Mouse (Mus musculus): ENCODE data around the gene Rtl6. TPM values are rescaled to one million over a fixed set of nuclear protein-coding genes. Genes with fewer than 3 reads are reported as not detected.
A peak's percentile ranks its signal among the peaks of the same experiment; 100 is the strongest.

The Rtl6 gene
- total RNA-seq (2021), result 10 to 100 TPM; 52.7 to 53.7 TPM
- long read RNA-seq, experiment 1, full-length matches to known transcripts, result 198 of 198 reads
- long read RNA-seq, experiment 1, partial matches to known transcripts, result 0 of 198 reads
- long read RNA-seq, experiment 1, other reads (novel, unspliced or antisense), result 0 of 198 reads
- long read RNA-seq, experiment 2, full-length matches to known transcripts, result 126 of 126 reads
- long read RNA-seq, experiment 2, partial matches to known transcripts, result 0 of 126 reads
- long read RNA-seq, experiment 2, other reads (novel, unspliced or antisense), result 0 of 126 reads

- Histone ChIP-seq H3K27ac (peak within 1 kb of the TSS; percentile 92), H3K4me3 (peak within 1 kb of the TSS; percentile 60)
- DNase-seq (ENCODE audit: extremely low spot score in 1 of 2, low spot score in 2 of 2), result peak; percentile 87 to 88
- intact Hi-C loops (cut with DNase I), result no loop called here
- no peak for TF ChIP-seq CTCF (IDR thresholded peaks at IDR 0.05)
Measured at GRCm38 (mm10) chr15:84557189-84557921, at the start of gene Rtl6. Rtl6 (minus strand) TSS chr15:84557823.

GRCm38 (mm10) chr15:84603267-84603963, 45.8 kb upstream of the Rtl6 start:
- H3K27ac ChIP-seq, result no peak overlapping the region
- intact Hi-C loops (cut with DNase I), result no loop called here
- DNase-seq (ENCODE audit: extremely low spot score in 1 of 2, low spot score in 2 of 2), result no peak
- TF ChIP-seq CTCF (IDR thresholded peaks at IDR 0.05), result no peak
- H3K4me3 ChIP-seq, result no peak overlapping the region

- intact Hi-C loops (cut with DNase I), result no loop called here
- no peak for DNase-seq (ENCODE audit: extremely low spot score in 1 of 2, low spot score in 2 of 2)
- no peak overlapping the region for H3K27ac ChIP-seq
- no peak overlapping the region for H3K4me3 ChIP-seq
- peak; percentile 11 for TF ChIP-seq CTCF (IDR thresholded peaks at IDR 0.05)
Measured at GRCm38 (mm10) chr15:84600977-84601595, 43.5 kb upstream of the Rtl6 start.

- TF ChIP-seq CTCF (IDR thresholded peaks at IDR 0.05), result no peak
- no peak overlapping the region for H3K4me3 ChIP-seq
Measured at GRCm38 (mm10) chr15:84598911-84599310, 41.3 kb upstream of the Rtl6 start.

GRCm38 (mm10) chr15:84597816-84598215, 40.2 kb upstream of the Rtl6 start:
- intact Hi-C loops (cut with DNase I), result loop anchor here (5.0 kb wide), 3 partner anchors 61 to 336 kb away; partner anchors contain the start of gene Shisal1
- no peak for TF ChIP-seq CTCF (IDR thresholded peaks at IDR 0.05)
- H3K4me3 ChIP-seq, result no peak overlapping the region
- no peak overlapping the region for H3K27ac ChIP-seq
- DNase-seq (ENCODE audit: extremely low spot score in 1 of 2, low spot score in 2 of 2), result no peak

More at GRCm38 (mm10) chr15:84598911-84599310, 41.3 kb upstream of the Rtl6 start:
- no peak overlapping the region for H3K27ac ChIP-seq
- intact Hi-C loops (cut with DNase I), result loop anchor here (5.0 kb wide), 3 partner anchors 62 to 337 kb away; partner anchors contain the start of gene Shisal1
- DNase-seq (ENCODE audit: extremely low spot score in 1 of 2, low spot score in 2 of 2), result no peak

- intact Hi-C loops (cut with DNase I), result loop anchor here (5.0 kb wide), 3 partner anchors 60 to 335 kb away; partner anchors contain the start of gene Shisal1
- Histone ChIP-seq H3K4me3 (no peak overlapping the region), H3K27ac (no peak overlapping the region)
- no peak for DNase-seq (ENCODE audit: extremely low spot score in 1 of 2, low spot score in 2 of 2)
- peak; percentile 56 for TF ChIP-seq CTCF (IDR thresholded peaks at IDR 0.05)
Measured at GRCm38 (mm10) chr15:84597021-84597420, 39.4 kb upstream of the Rtl6 start.

- Histone ChIP-seq H3K4me3 (no peak overlapping the region), H3K27ac (no peak overlapping the region)
- no peak for TF ChIP-seq CTCF (IDR thresholded peaks at IDR 0.05)
- intact Hi-C loops (cut with DNase I), result loop anchor here (5.0 kb wide), 3 partner anchors 58 to 333 kb away; partner anchors contain the start of gene Shisal1
- no peak for DNase-seq (ENCODE audit: extremely low spot score in 1 of 2, low spot score in 2 of 2)
Measured at GRCm38 (mm10) chr15:84595241-84595945, 37.8 kb upstream of the Rtl6 start.

- Histone ChIP-seq H3K27ac (no peak overlapping the region), H3K4me3 (no peak overlapping the region)
- DNase-seq (ENCODE audit: extremely low spot score in 1 of 2, low spot score in 2 of 2), result no peak
- TF ChIP-seq CTCF (IDR thresholded peaks at IDR 0.05), result peak; percentile 22
- intact Hi-C loops (cut with DNase I), result no loop called here
Measured at GRCm38 (mm10) chr15:84593514-84593913, 35.9 kb upstream of the Rtl6 start.

- Histone ChIP-seq H3K4me3 (no peak overlapping the region), H3K27ac (no peak overlapping the region)
- no peak; the same call in 1 of the 2 replicates for TF ChIP-seq CTCF (IDR thresholded peaks at IDR 0.05)
- intact Hi-C loops (cut with DNase I), result no loop called here
- DNase-seq (ENCODE audit: extremely low spot score in 1 of 2, low spot score in 2 of 2), result no peak
Measured at GRCm38 (mm10) chr15:84592240-84592639, 34.6 kb upstream of the Rtl6 start.

- intact Hi-C loops (cut with DNase I), result no loop called here
- TF ChIP-seq CTCF (IDR thresholded peaks at IDR 0.05), result no peak
- H3K27ac ChIP-seq, result no peak overlapping the region
- no peak overlapping the region for H3K4me3 ChIP-seq
- DNase-seq (ENCODE audit: extremely low spot score in 1 of 2, low spot score in 2 of 2), result no peak
Measured at GRCm38 (mm10) chr15:84591573-84592139, 34.0 kb upstream of the Rtl6 start.

All from left cerebral cortex, adult 2 months (tissue).